Mouse (Mus musculus) stomach, embryonic 14.5 days (tissue): Measurements from ENCODE around the gene Lasp1. TPM values are rescaled to one million over a fixed set of nuclear protein-coding genes. Genes with fewer than 3 reads are reported as not detected.
A peak's percentile ranks its signal among the peaks of the same experiment; 100 is the strongest.

Experiments
- ATAC-seq: fragments of 200-750 bp; cut with Nextera tagmentation; 2 replicates; pipeline ENCODE4 v1.8.0; 2017; ENCODE audit warnings: low read depth, moderate TSS enrichment; ENCODE audit not compliant: insufficient number of reproducible peaks, insufficient read depth, low FRiP score
- H3K27ac ChIP-seq: fragments of 300-500 bp; sonication (generic); 2 replicates; pipeline ENCODE4 v1.5.1; 2014; ENCODE audit warnings: mild to moderate bottlenecking, low read length, moderate library complexity, mixed read lengths
- H3K27me3 ChIP-seq: fragments of 300-500 bp; sonication (generic); 2 replicates; pipeline ENCODE4 v1.6.1; 2014; ENCODE audit warnings: low read length, control low read depth, mixed read lengths; ENCODE audit not compliant: control insufficient read depth, insufficient read depth
- H3K36me3 ChIP-seq: fragments of 300-500 bp; sonication (generic); 2 replicates; pipeline ENCODE4 v1.6.1; 2014; ENCODE audit warnings: mild to moderate bottlenecking, control low read depth, low read length, moderate library complexity, mixed read lengths; ENCODE audit not compliant: control insufficient read depth, insufficient read depth
- H3K4me1 ChIP-seq: fragments of 300-500 bp; sonication (generic); 2 replicates; pipeline ENCODE4 v1.6.1; 2014; ENCODE audit warnings: low read length, control low read depth, mixed read lengths; ENCODE audit not compliant: control insufficient read depth, insufficient read depth
- H3K4me2 ChIP-seq: fragments of 300-500 bp; sonication (generic); replicated peaks from 2 replicates; pipeline ENCODE4 v1.6.1; 2014; ENCODE audit warnings: low read depth, low read length, control low read depth
- H3K4me3 ChIP-seq: fragments of 300-500 bp; sonication (generic); 2 replicates; pipeline ENCODE4 v1.5.1; 2014; ENCODE audit warnings: low read depth, low read length, control low read depth
- H3K9ac ChIP-seq: fragments of 300-500 bp; sonication (generic); replicated peaks from 2 replicates; pipeline ENCODE4 v1.6.1; 2014; ENCODE audit warnings: low read depth, mild to moderate bottlenecking, control low read depth, low read length, moderate library complexity, mixed read lengths
- H3K9me3 ChIP-seq: fragments of 300-500 bp; sonication (generic); 2 replicates; pipeline ENCODE4 v1.6.1; 2016; ENCODE audit warnings: low read depth, low read length, control low read depth; ENCODE audit not compliant: control insufficient read depth
- WGBS: fragments of 180-500 bp; shearing (Covaris S2); extraction: QIAGEN DNeasy Blood & Tissue Kit; methylation state at CpG from one replicate; pipeline ENCODE4 v1.1.7; 2014; 5-methylcytosine and 5-hydroxymethylcytosine counted together
- polyA plus RNA-seq: library from polyadenylated mRNA; unstranded; fragments of >200 nt; fragmentation: Nextera tagmentation; extraction: Ambion mirVana; gene quantifications from 2 replicates; pipeline ENCODE4 v1.2.1, GENCODE M21; 2014

Lasp1 gene
- polyA plus RNA-seq: 73.2 and 82.0 TPM in 2 replicates

DNA sequence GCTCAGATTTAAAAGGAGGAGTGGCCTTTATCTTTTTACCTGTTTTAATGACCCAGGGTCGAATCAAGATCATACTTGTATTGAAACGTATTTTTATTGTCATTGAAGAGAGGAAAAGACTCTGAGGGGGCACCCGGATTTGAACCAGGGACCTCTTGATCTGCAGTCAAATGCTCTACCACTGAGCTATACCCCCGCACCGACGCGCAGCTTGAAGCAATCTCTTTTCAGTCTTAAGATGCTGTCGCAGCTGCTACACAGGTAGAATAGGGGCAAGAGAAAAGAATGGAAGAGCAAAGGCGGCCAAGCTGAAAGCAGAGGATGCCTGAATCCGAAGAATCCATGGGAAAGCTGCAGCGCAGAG, at the start of gene Lasp1:
Lasp1 (plus strand) TSS at position 219 of the 364 bp plus-strand sequence.
- Histone ChIP-seq H3K9me3 (no peaks in the 10 kb centered on the region), H3K4me1 (peaks cover 22% of the 10 kb centered on the region), H3K4me2 (peak within 1 kb of the TSS; percentile 89), H3K27me3 (no peaks in the 10 kb centered on the region), H3K4me3 (peak within 1 kb of the TSS; percentile 86), H3K36me3 (no peaks in the 10 kb centered on the region), H3K9ac (peak within 1 kb of the TSS; percentile 86), H3K27ac (peak within 1 kb of the TSS; percentile 97)
- WGBS: under 1% methylated on average over 11 of the region's 11 CpGs
- ATAC-seq: peak; percentile 46

DNA sequence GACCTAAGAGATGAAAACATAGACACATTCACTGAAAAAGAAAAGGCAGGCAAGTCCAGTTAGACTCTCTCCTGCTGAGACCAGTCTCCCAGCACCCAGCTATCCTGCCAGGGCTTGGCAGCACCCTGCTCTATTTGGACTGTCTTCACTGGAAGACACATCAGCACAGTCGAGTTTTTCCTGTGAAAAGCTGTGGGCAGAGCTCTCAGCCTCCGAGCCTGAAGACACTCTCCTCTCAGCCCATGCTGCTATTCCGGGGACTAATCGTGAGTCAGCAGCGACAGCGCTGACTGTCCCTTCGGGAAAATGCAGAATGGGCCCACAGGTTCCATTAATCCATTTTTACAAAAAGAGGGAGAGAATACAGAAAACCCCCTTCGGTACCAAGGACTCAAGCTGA, 45.5 kb upstream of the Lasp1 start:
- Histone ChIP-seq H3K9ac (no peak overlapping the region), H3K4me2 (no peak overlapping the region), H3K27ac (no peak overlapping the region), H3K36me3 (peaks cover 68% of the 10 kb centered on the region), H3K4me1 (no peaks in the 10 kb centered on the region), H3K9me3 (no peaks in the 10 kb centered on the region), H3K4me3 (no peak overlapping the region), H3K27me3 (no peaks in the 10 kb centered on the region)
- ATAC-seq: no peak
- WGBS: 94% methylated on average over 8 of the region's 8 CpGs

DNA sequence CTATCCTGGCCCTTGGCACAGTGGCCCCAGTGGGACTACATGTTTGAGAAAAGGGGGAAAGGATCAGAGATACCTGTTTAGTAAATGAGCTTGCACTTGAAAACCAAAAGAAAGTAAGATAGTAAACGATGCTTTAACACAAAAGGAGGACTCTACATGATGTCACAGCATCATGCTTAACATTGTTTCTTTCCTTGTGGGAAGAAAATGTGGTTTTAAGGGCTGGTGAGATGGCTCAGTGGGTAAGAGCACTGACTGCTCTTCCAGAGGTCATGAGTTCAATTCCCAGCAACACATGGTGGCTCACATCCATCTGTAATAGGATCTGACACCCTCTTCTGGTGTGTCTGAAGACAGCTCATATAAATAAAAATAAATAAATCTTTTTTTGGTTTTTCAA, 40.7 kb upstream of the Lasp1 start:
- H3K27ac ChIP-seq: no peak overlapping the region
- no peaks in the 10 kb centered on the region for H3K9me3 ChIP-seq
- 89% methylated on average over 1 of the region's 1 CpGs for WGBS
- H3K9ac ChIP-seq: no peak overlapping the region
- ATAC-seq: no peak
- H3K4me3 ChIP-seq: no peak overlapping the region
- no peak overlapping the region for H3K4me2 ChIP-seq
- H3K36me3 ChIP-seq: peaks cover 32% of the 10 kb centered on the region
- H3K27me3 ChIP-seq: no peaks in the 10 kb centered on the region
- H3K4me1 ChIP-seq: no peaks in the 10 kb centered on the region

DNA sequence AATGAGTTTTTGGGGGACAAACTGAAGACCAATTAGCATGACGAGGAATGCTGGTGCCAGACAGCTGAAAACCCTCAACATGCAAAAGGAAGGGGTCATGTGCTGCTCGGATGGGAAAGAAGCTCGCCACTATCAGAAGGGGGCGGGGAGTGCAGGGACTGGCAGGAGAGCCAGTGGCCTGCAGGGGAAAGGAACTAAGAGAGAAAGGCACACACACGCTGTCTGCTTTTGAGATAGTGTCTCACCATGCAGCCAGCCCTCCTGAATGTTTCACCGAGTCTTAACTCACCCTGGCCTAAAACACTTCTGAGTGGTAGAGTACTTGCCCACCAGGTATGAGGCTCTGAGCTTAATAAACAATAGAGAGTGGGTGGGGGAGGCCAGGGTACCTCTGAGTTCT, 39.9 kb upstream of the Lasp1 start:
- H3K27me3 ChIP-seq: no peaks in the 10 kb centered on the region
- ATAC-seq: no peak
- no peak overlapping the region for H3K9ac ChIP-seq
- H3K4me3 ChIP-seq: no peak overlapping the region
- H3K4me1 ChIP-seq: no peaks in the 10 kb centered on the region
- H3K36me3 ChIP-seq: peaks cover 24% of the 10 kb centered on the region
- no peak overlapping the region for H3K27ac ChIP-seq
- no peaks in the 10 kb centered on the region for H3K9me3 ChIP-seq
- WGBS: 87% methylated on average over 6 of the region's 6 CpGs
- H3K4me2 ChIP-seq: no peak overlapping the region

DNA sequence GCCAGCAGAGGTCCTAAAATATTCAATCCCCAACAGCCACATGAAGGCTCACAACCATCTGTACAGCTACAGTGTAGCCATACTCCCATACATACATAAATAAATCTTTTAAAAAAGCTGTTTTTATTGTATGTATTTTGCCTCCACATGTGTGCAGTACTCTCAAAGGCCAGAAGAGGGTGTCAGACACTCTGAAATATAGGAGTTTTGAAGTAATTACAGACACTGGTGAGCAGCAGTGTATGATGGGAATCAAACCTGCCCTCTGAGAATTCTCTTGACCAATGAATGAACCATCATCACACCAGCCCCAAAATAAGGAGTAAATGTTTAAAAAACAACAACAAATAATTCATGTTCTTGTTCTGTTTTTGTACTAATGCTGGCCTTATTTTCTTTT, 37.2 kb upstream of the Lasp1 start:
- no peak overlapping the region for H3K4me2 ChIP-seq
- no peak for ATAC-seq
- H3K4me1 ChIP-seq: peaks cover 9% of the 10 kb centered on the region; the same call in 1 of the 2 replicates
- no peak overlapping the region for H3K9ac ChIP-seq
- H3K4me3 ChIP-seq: no peak overlapping the region
- H3K36me3 ChIP-seq: peaks cover 15% of the 10 kb centered on the region
- H3K9me3 ChIP-seq: no peaks in the 10 kb centered on the region
- no peaks in the 10 kb centered on the region for H3K27me3 ChIP-seq
- H3K27ac ChIP-seq: no peak overlapping the region

DNA sequence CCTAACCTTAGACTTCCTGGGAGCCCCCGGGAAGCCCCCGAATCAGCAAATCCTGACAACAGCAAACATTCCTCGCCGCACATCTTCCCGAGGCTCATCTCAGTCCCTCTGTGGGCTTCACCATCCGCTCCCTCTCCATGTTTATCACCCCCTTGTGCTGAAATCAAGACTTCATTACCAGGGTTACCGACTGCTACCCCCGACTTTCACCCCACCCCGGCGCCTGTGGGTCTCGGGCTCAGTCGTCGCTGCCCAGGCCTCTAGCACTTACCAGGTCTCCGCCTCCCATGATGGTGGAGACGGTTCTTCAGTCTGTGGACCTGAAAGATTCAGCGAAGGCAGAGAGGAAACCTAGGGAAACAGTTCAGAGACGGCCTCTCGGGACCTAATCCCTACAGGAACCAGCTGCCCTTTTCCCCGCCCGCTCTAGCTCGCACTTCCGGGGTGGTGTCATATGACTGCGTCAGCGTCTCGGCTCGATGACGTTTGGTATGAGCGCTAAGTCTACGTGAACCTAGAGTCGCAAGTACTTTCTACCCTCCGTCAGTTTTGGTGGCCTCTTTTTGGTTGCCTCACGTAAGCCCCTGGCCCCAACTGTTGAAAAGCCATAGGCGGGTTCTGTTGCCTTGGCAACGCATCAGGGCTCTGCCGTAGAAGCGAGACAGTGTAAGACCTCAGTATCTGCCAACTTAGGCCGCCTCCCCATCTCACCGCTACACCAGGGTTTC, 32.5 kb upstream of the Lasp1 start, which contains the start of gene Cwc25:
Cwc25 (minus strand) TSS at position 403 of the 728 bp plus-strand sequence.
- Histone ChIP-seq H3K9ac (peak within 1 kb of the TSS; percentile 70), H3K27me3 (no peaks in the 10 kb centered on the region), H3K4me1 (peaks cover 9% of the 10 kb centered on the region; the same call in 1 of the 2 replicates), H3K4me2 (peak within 1 kb of the TSS; percentile 61), H3K4me3 (peak within 1 kb of the TSS; percentile 83), H3K27ac (peak within 1 kb of the TSS; percentile 89), H3K36me3 (peaks cover 4% of the 10 kb centered on the region; the same call in 1 of the 2 replicates), H3K9me3 (no peaks in the 10 kb centered on the region)
- WGBS: under 1% methylated on average over 38 of the region's 38 CpGs
- ATAC-seq: peak; percentile 93

DNA sequence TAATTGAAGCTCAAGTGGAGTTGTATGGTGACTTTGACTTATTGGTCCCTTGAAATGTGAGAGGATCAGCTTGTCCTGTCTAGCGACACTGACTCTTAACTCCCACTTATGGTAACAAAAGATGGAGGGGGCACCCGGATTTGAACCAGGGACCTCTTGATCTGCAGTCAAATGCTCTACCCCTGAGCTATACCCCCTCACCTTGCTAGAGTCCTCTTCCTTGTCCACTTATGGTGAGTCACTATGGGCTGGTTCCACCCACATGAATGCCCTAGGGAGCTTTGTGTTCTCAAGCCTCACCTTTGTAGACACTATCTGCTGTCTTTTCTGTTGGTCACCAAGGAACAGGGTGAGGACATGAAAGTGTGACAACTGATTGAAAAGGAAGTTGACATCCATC, 29.1 kb upstream of the Lasp1 start:
- H3K27ac ChIP-seq: no peak overlapping the region
- peaks cover 9% of the 10 kb centered on the region; the same call in 1 of the 2 replicates for H3K4me1 ChIP-seq
- no peak overlapping the region for H3K9ac ChIP-seq
- 18% methylated on average over 2 of the region's 2 CpGs for WGBS
- no peak; the same call in 1 of the 2 replicates for ATAC-seq
- H3K36me3 ChIP-seq: no peaks in the 10 kb centered on the region
- no peak overlapping the region for H3K4me2 ChIP-seq
- H3K9me3 ChIP-seq: no peaks in the 10 kb centered on the region
- H3K27me3 ChIP-seq: no peaks in the 10 kb centered on the region
- H3K4me3 ChIP-seq: no peak overlapping the region

DNA sequence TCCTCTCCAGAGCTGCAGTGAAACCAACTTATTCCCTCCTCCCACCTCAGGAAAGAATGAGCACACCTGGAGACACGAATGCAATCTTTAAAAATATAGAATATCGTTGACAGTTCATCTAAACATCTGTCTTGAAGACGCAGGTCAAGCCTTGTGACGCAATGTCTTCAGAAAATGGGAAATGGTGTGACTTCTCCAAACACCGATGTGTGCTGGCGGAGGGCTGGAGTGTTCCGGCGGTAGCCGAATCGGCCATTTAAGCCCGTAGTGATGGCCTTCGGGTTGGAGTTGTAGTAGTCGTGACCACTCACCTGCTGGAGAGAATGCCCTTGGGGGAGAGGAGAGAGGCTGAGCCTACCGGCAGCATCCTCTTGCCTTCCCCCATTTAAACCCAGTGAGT, 27.4 kb upstream of the Lasp1 start:
- Histone ChIP-seq H3K9me3 (no peaks in the 10 kb centered on the region), H3K27ac (no peak overlapping the region), H3K4me3 (no peak overlapping the region), H3K27me3 (no peaks in the 10 kb centered on the region), H3K4me2 (no peak overlapping the region), H3K9ac (no peak overlapping the region), H3K36me3 (peaks cover under 1% of the 10 kb centered on the region; the same call in 1 of the 2 replicates), H3K4me1 (no peaks in the 10 kb centered on the region)
- no peak for ATAC-seq
- 75% methylated on average over 14 of the region's 14 CpGs for WGBS
